Mouse (Mus musculus): ENCODE measurements around the gene Ehd4.

GRCm38 (mm10) chr2:120154361-120154894, at the start of gene Ehd4:
- TF ChIP-seq CTCF (IDR thresholded peaks at IDR 0.05; ENCODE audit: borderline replicate concordance, extremely low read depth, insufficient read depth, insufficient read length) (no peak), POLR2A (IDR thresholded peaks at IDR 0.05; ENCODE audit: borderline replicate concordance, extremely low read depth, insufficient read depth, insufficient read length, poor library complexity, severe bottlenecking) (no peak; the same call in 1 of the 2 replicates)
